Mouse (Mus musculus): Measurements from ENCODE around the gene Vstm2b.

The Vstm2b gene

DNA sequence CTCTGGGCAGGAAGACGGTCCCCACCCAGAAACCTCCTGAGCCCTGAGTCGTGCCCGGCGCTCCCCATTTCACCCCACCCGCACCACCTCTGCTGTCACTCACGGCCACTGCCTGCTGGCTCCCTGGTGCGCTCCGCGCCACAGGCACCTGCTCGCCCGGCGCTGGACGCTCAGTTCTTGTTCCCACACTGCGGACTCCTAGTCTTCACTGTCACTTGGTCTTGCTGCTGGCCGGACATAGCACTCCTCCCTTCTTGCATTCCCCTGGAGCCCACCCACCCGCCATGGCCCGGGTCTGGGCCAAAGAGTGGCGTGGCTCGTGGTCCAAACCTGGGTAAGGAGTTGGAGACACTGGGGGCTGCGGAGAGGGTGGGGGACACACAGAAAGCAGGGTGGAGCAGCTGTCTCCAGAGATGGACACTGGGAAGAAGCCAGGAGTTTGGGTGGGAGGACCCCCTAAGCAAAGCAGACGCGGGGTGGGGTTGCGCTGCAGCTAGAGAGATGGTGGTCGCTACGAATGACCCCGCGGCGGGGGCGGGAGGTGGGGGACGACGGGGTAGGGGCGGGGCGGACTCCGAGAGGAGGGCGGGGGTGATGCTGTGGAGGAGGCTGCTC is at the start of gene Vstm2b:
Vstm2b (plus strand) TSS at position 233 of the 615 bp plus-strand sequence.
- DNase-seq (ENCODE audit: low spot score in 2 of 2) = no peak

DNA sequence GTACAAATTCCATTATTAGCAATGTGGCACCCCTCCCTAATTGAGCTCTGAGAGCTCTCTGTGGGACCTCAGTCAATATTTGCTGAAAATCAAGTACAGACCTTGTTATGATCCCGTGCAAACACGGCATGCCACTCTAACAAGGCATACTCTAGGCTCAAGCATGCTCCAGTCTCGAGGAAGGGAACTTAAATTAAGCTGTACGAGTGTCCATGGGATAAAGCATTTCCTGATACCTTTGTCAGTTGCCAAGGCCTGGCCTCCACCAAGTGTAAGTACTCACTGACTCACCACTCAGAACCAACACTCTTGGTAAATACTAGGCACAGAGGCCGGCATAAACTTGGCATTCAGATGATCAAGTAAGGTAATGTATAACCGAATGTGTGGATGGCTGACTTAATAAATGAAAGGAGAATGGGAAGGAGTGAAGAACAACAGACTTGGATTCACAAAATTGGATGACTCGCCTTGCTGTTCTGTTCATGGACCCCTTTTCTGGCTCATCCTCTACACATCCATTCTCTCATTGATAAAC is 42.0 kb upstream of the Vstm2b start:
- DNase-seq (ENCODE audit: low spot score in 2 of 2) = no peak

DNA sequence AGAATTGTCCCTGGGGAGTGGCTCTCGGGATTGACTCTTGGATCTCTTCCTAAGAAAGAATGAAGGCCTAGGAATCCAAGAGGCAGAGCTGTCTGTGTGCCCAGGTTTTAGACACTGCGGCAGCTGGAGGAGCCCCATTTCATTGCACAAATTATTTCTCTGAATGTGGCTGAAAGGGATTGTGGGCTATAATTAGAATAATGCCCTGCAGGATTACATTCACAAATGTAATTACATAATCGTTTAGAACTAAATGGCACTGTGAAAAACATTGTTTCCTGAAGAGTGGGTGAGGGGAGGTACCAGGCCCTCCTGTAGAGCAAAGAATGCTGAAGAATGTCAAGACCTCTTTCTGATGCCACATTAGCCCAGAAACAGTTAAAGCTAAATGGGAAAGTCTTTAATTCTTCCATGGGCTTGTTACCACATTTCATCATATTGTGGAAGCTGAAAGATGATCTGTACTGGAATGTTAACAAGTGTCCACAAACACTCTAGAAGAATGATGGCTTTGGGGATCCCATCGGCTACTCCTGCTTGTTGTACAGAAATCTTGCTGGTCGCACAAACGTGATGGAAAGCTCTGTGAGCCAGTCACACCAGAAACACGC is 24.6 kb upstream of the Vstm2b start:
- DNase-seq (ENCODE audit: low spot score in 2 of 2) = no peak

DNA sequence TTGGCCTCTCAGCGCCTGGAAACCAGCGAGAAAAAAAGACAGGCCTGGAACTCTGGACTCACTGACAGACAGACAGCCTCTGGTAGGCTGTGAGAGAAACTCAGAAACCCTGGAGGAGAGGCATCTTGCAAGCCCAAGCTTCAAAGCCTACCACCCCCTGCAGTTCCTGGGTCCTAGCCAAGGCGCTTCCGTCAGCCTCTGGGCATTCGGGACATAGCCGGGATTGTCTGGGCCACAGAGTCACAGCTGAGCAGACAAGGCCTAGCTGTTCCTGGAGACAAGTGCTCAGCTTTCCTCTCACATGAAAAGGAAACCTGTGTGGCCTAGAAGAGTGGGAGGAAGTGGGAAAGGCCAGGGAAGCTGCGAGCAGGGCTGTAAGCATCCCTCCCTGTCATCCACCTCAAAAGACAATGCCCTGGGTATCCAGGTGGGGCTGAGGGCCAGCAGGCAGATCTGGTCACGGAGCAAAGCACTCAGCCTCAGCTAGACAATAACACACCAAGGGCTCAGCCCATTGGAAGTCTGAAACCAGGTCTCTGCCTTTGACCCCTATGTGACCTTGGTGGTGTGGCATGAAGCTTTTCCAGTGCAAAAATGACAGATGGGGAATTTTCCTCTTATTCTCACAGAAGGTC is 13.2 kb upstream of the Vstm2b start:
- DNase-seq (ENCODE audit: low spot score in 2 of 2) = no peak

DNA sequence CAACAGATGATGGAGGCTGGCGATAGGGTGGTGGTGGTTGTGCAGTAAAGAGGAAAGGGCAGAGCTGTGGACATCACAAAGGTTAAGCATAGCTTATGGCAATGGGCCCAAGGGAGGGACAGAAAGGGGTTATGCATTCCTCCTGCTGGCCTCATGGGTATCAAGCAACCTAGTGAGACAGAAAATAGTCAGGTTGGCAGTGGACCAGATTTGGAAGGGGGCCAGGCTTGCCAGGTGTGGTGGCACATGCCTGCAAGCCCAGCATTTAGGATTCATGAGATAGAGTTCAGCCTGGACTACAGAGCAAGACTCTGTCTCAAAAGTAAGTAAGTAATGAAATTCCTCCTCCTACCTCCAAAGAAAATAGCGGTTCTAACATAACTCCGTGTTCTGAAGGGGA is 9.8 kb upstream of the Vstm2b start:
- DNase-seq (ENCODE audit: low spot score in 2 of 2) = no peak

DNA sequence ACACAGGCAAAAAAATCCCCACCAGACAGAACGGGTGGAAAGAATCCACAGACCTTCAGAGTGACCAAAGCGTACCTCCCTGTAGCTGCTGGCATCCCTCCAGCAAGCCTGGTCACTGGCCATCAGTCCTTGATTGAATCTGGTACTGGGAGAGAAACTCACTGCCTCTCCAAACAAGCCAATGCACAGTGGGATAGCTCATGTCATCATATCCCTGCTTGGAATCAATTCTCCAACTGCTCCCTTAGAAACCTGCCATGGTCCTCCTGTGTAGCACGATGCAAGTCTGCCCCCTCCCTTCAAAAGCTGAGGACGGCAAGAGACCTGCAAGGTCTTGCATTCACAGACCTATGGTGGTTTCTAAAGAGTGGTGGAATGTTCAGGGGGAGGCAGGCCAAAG is 1.2 kb upstream of the Vstm2b start:
- DNase-seq (ENCODE audit: low spot score in 2 of 2) = no peak

DNA sequence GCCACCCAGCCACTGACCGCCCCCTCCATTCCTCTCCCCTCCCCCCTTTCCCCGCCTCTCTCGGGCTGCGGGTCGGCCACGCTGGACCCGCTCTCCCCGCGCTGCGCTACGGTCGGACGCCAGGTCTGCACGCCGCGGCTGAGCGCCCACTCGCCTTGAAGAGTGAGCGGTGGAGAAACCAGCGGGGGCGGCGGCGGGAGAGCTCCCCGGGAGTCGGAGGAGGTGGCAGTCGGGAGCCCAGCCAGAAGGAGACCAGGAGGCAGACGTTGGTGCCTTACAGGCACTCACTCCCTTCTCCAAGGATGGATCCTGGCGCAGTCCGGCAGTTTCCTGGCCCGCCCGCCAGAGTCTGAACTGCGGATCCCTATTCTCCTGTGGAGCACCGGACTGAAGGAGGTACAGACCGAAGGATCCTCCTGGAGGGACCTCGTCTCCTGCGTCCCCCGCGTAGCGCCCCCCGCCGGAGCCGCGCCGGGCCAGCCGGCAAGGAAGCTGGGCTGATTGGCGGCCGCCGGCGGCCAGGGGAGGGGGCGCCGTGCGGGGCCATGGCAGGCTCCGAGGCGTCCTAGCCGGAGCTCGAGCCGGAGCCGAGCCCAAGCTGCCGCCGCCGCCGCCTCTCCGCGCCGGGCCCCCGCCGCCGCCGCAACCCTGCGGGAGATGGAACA is 715 bp downstream of the Vstm2b start:
- DNase-seq (ENCODE audit: low spot score in 2 of 2) = no peak

DNA sequence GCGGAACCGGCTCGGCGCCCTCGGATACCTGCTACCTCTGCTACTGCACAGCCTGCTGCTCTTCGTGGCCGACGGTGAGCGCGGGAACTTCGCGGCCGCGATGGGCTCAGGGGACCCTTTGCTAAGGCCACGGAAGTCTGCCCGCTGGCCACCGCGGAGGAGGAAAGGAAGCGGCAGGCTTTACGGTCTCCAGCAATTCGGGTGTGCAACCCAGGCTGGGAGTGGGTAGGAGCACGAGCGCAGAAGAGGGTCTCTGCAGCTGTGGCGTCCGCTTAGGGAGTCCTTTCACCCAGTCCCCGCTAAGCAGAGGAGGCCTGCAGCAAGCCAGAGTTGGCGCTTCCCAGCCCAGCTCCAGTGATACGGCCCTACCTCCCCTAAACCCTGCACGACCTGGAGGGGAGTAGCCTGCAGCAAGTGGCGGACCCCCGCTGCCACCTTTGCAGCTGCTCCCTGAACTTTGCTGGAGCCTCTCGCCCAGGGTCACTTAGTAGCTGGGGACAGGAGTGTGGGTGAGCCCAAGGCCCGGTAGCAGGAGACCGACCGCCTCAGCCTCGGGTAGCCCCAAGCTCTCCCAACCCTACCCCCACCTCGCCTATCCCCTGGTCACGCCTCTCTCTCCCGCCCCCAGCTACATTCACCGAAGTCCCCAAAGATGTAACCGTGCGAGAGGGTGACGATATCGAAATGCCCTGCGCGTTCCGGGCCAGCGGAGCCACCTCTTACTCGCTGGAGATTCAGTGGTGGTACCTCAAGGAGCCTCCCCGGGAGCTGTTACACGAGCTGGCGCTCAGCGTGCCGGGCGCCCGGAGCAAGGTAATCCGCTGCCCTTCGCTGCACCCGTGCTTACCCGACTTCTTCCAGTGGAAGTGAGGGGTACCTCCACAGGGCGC is 1.5 kb downstream of the Vstm2b start:
- DNase-seq (ENCODE audit: low spot score in 2 of 2) = no peak

DNA sequence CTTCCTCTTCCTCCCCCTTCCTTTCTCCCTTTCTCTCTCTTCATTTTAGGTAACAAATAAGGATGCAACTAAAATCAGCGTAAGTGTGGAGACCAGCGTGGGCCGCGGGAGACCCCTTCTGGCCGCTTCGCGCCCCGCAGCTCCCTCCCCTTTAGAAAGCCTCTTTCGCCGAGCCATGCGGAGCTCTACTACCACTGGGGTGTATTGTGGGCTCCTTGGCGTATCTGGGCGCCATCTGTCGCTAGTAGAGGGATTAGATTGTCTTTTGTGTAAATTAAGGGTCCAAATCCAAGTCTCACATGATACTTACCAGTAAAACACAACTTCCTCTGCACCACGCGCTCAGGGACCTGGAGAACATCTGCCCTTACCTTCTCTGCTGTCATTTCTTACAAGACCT is 3.1 kb downstream of the Vstm2b start:
- DNase-seq (ENCODE audit: low spot score in 2 of 2) = no peak

DNA sequence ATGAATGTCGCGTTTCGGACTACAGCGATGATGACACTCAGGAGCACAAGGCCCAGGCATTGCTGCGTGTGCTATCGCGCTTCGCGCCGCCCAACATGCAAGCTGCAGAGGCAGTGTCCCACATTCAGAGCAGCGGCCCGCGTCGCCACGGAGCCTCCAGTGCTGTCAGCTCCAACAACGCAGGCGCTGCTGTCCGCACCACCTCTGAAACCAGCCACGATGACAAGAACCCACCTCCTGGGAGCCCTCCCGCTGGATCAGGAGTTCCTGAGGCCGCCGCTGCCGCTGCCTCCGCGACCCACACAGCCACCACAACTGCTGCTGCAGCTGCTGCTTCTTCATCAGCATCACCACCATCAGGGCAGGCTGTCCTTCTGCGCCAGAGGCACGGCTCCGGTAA is 4.4 kb downstream of the Vstm2b start:
- DNase-seq (ENCODE audit: low spot score in 2 of 2) = no peak

DNA sequence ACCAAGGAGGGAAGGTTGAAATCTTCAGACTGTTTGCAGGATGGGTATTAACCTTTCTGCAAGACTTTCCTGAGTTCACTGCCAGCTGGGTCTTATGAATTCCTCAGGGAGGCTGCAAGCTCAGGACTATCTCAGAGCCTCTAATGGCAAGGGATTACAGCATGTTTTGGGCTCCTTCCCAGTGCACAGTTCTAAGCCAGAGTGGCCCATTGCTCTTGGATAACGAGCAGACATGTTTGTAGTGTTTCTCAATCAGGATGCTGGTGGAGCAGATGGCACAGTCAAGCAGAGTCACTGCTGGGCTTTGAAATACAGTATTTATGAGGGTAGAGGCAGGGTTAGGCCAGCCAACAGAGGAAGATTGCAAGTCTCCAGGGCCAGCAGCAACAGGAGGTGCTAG is 8.4 kb downstream of the Vstm2b start:
- no peak for DNase-seq (ENCODE audit: low spot score in 2 of 2)

DNA sequence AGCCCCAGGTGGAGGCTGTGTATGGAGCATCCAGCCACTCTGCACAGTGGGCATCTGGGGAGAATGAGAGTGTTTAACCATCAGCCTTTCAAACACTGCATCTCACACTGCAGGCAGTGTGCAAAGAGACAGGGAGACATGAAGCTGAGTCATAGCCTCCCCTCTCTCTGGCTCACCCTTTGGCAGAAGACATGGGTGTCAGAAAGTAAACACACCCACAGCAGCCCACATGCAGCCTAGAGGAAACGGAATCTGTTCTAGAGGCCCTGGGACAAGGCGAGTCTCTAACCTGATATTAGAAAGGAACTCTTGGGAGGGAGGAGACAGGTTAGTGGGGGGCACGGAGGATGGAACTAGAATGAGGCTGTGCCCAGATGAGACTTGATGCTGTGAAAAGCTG is 18.6 kb downstream of the Vstm2b start:
- no peak for DNase-seq (ENCODE audit: low spot score in 2 of 2)

DNA sequence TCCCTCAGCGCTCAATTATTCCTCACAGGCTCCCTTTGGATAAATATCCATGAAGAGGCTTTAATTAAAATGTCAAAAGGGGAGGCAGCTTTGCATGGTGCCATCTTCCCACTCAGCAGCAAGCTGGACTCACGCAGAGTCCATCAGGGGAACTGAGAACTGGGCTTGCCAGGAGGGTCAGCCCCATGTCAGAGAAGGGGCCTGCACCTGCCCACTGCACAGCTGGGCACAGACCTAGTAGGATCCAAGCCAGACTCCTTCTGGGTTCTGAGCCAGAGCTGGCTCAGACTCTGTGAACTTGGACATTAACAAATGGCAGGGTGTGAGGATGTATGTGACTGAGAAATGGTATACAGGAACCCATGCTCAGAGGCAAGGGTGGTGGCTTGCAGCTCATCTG is 22.0 kb downstream of the Vstm2b start:
- DNase-seq (ENCODE audit: low spot score in 2 of 2) = no peak

DNA sequence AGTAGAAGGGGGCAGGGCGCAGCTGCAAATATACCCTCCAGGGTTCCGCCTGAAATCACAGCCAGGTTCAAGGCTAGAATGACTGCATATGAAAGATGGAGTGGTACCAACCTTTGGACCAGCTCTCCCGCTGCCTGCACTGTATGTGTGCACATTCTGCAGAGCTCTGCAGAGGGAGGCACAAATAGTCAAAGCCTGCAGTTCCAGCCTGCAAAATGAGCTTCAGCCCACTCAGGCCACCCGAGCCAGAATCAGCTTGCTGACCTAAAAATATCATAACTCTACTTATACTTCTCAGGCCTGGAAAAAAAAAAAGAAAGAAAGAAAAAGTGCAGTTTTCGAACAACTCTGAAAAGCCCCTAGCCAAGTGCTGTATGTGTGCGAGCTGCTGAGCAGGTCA is 23.2 kb downstream of the Vstm2b start:
- DNase-seq (ENCODE audit: low spot score in 2 of 2) = no peak

DNA sequence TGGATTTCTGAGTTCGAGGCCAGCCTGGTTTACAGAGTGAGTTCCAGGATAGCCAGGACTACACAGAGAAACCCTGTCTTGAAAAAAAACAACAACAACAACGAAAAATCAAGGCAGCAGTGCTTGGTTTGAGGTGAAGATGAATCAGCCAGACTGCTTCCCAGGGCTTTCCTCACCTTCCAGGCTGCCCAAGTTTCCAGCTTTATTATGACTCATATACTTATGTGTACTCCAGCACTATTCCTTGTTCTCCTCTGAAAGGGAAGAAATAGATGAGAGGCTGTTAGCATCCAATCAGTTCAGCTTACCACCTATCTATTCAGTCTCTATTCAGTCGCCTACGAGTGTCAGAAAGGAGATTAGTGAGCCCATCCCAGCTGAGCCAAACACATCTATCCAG is 24.7 kb downstream of the Vstm2b start:
- DNase-seq (ENCODE audit: low spot score in 2 of 2) = no peak

DNA sequence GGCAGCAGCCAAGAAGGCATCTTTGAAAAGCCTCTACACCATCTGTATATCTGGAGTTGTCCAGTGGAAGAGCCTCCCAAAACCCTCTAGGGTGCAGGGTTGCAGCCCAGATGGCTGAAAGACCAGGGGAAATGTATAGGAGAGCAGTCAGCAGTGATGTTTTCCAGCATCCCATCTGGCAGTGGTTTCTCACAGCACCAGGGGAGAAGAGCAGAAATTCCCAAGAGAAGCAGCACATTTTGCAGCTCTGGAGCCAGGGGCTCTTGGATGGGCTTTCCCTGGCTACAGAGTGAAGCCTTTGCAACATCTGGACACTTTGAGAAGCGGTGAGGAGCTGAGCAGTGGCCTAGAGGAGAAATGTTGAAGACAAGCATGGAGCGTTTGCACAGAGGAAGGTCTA is 30.3 kb downstream of the Vstm2b start:
- DNase-seq (ENCODE audit: low spot score in 2 of 2) = no peak

DNA sequence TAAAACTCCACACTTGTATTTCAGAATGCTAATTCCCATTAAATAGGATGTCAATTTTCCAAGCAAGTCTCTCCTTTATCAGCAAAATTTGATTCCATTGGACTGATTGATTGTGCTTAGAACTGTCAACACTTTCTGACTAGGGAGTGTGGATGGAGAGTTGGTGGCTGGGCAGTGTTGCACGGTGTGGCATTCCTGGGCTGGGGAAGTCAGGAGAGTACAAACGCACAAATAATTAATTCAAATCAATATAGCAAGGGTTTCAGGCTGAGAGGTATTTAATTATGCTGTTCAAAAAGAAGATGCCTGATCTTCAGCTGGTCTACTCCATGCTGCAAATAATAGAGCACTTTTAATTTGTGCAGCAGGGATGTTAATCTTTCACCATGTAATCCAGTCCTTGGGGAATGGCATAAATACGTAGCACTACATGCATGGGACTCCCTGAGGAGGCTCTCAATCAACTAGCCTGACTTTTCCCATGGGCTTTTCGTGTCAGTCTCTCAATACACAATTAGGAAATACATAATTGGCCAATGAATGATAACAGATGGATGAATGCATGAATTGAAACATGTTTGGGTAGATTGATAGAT is 38.6 kb downstream of the Vstm2b start:
- no peak for DNase-seq (ENCODE audit: low spot score in 2 of 2)

DNA sequence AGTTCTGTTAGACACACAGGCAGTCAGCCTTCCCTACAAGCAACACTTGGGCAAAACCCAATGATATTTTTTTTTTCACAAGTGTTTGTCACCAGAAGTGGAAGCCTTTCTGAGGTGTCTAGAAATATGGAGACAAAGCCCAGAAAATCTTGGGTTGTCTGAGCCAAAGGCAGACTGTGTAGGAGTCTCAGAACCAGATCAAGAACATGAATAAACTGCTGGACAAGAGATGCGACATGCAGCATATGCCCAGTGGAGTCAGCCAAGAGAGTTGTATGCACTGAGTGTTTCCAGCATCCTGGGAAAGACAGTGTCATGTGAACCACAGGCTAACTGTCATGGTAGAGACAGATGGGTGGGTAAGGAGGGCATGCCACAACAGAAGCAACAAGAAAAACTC is 41.2 kb downstream of the Vstm2b start:
- no peak for DNase-seq (ENCODE audit: low spot score in 2 of 2)

DNA sequence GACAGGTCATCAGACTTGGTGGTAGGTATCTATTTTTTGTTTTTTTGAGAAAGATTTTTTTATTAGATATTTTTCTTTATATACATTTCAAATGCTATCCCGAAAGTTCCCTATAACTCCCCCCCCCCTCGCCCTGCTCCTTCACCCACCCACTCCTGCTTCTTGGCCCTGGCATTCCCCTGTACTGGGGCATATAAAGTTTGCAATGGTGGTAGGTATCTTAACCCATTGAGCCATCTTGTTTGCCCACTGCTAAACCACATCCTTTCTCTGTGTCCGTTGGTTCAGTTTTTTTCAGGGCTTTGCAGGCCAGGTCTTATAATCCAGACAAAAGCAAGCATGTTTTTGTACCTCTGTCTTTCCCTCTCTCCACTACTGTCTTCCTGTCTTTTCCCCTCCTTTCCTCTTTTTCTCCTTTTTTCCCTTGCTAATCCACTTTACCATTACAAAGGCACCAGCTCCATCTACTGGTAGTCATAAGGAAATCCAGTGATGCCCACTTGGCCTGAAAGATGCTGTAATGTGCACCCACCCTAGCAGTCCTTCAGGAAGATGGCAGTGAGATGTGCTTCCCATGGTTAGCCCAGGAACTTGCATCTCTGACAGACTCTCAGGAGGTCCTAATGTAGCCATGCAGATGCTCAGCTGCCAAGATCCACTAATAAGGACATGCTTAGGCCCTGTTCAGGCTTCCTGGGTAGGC is 44.3 kb downstream of the Vstm2b start:
- DNase-seq (ENCODE audit: low spot score in 2 of 2) = no peak
